Mouse (Mus musculus) urinary bladder, postnatal 14 days (tissue): Measurements from ENCODE around the gene Fkbp8.

ENCODE experiments used
- DNase-seq: peaks from one replicate; pipeline ENCODE4 v3.0.0; 2021; ENCODE audit warnings: low spot score

Fkbp8 gene

GRCm38 (mm10) chr8:70528182-70528797, 766 bp downstream of the Fkbp8 start:
- no peak for DNase-seq

- no peak for DNase-seq
These were observed 1.8 kb downstream of the Fkbp8 start for GRCm38 (mm10) chr8:70529299-70529698.

DNA sequence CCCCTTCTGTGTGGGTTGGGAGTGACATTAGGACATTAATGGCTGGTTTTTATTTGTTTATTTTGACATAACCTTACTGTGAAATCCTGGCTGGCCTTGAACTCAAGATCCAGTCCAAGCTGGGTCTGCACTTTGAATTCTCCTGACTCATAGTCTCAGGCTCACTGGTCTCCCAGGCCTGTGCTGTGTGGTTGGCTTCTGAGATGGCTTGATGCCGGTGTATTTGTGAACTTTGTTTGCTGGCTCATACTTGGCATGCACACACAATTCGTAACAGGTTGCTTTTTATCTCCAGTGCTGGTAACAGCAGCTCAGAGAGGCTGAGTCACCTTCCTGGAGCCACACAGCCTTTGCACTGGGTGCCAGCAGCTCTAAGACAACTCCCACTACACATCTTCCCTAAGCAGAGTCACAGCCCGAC, 2.2 kb downstream of the Fkbp8 start:
- no peak for DNase-seq

DNA sequence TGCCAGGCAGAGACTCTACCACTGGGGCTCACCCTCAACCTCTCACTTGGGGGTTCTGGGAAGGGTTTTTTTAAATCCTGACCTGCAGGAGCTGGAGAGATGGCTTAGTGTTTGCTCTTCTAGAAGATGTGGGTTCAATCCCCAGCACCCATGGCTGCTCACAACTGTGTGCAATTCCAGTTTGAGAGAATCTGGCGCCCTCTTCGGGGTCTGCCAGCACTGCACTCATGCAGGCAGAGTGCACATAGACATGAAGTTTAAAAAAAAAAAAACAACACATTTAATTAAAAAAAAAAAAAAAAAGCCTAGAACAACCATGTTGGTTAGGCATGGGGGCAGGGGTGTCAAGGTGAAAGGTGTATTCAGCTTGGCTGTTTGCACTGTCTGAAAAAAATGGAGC, 2.8 kb downstream of the Fkbp8 start:
- no peak for DNase-seq

DNA sequence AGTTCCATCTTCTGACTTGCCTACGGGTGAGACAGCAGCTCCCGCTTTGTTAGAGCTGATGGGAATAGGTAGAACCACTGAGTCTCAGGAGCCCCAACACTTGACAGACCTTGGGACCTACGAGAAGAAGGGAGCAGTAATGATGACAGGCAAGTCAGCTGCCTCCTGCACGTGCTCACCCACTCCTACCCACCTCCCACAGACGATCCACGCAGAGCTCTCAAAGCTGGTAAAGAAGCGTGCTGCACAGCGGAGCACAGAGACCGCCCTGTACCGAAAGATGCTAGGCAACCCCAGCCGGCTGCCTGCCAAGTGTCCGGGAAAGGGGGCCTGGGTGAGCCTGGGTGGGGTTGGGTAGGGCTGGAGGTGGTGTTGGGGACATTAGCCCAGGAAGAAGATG, 6.8 kb downstream of the Fkbp8 start:
- DNase-seq, result no peak

GRCm38 (mm10) chr8:70535221-70535620, 7.7 kb downstream of the Fkbp8 start:
- no peak for DNase-seq

DNA sequence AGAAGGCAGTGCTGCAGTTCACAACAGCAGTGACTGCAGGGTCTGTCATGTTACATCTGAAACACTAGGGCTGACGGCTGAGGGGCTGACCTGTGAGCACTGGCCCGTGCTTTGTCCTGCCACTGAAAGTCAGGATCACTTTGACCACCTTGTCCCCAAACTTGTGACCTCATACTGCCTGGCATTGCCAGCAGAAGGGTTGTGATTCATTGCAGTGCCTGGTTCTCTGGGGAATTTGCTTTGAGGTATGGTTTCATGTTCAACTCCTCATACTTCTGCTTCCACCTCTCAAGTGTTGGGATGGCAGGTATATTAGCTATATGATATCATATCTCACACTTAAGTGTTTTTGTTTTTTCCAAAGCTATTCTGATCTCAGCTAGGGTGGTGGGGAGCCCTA, 8.2 kb downstream of the Fkbp8 start:
- DNase-seq, result no peak

DNA sequence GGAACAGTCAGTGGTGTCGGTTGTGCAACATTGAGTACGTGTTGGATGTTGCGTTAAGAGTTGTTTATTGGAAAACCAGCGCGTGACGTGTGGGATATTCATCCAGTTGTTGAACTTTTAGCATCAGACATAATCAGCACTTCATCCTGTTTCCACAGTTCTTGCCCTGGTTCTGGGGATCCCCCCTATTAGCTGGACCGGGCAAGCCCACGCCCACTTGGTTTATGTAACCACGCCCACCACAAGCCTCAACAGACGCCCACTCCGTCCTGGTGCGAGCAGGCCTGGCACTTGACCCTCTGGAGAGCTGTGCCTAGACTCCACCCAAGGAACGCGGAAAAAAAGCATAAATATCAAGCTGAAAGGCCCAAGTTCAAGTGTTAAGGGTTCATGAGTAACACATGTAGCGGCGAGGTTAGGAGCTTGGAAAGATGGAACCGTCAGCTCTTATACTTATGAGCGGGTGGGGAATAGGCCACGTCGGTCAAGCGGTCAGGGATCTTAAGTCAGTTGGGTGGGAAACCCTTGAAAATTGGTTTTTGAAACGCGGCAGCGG, 10.6 kb downstream of the Fkbp8 start:
- peak; percentile 76 for DNase-seq

DNA sequence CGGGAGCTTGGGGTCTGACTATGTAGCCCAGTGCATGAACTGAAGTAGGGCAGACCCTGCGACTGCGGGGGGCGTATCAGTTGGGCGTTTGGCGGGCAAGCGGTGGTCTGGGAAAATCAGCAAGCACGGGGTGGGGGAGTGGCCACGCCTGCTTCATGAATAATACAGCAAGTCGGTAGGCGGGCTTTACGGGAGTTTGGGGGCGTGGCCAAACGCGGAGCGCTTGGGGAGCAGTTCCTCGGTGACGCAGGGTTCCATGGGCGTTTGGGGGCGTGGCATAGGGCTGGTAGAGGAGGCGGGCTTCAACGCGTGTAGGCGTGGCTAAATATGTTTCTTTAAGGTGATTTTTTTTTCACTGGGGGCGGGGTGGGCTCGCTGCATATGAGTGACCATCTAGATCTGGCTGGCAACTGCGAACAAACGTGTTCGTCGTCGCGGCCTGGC, 11.1 kb downstream of the Fkbp8 start:
- DNase-seq, result peak; percentile 100

DNA sequence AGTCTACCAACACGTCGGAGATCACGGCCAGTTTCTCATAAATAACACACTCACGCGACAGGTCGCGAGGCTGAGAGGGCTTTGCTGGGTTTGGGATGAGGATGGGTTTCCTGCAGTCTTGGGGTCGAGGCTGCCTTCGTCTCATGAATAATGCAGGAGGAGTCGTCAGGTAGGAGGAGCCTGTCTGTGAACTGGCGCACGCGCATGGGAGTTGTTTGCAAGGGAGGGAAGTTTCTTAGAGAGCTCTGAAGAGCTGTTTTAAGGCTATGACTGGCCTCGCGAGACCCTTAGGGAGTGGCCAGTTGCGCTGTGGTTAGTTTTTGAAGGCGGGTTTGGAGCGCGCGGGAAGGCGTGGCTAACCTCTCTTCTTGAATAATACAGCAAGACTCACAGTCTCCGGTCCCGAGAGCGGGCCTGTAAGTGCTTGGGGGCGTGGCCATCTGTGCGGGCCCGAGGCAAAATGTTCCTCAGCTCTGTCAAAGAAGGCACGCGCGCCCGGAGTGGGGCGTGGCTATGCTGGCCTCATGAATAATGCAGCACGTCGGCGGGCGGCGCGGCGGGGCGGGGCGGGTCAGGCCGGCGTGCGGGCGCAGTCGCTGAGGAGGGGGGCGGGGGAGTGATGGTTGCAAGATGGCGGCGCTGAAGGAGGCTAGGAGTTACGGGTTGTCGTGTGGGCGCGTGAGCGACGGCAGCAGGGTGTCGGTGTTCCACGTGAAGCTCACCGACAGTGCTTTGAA, 11.7 kb downstream of the Fkbp8 start, which contains the start of gene Ell:
Gene Ell (plus strand): TSS at position 381 of the 737 bp plus-strand sequence.
- peak; percentile 100 for DNase-seq

GRCm38 (mm10) chr8:70540013-70540506, 12.5 kb downstream of the Fkbp8 start:
- DNase-seq, result no peak

- DNase-seq, result peak; percentile 46
These were observed 13.1 kb downstream of the Fkbp8 start for GRCm38 (mm10) chr8:70540507-70541071.

DNA sequence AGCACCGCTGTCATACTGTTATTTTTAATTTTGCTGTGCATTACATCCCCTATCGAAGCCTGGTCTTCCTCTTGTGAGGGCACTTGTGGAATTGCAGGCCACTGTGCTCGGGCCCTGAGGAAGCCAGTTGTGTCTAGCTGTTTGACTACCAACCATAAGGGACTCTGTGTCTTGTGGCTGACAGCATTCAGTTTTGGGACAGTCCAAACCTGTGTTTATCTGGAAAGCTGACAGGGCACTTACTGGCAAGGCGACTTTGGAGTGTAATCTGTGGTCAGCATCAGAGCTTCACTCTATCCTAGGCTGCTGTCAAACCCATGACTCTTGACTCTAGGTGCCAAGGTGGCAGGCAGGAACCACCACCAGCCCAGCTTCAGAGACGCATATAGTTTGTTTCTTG, 13.6 kb downstream of the Fkbp8 start:
- DNase-seq, result no peak

DNA sequence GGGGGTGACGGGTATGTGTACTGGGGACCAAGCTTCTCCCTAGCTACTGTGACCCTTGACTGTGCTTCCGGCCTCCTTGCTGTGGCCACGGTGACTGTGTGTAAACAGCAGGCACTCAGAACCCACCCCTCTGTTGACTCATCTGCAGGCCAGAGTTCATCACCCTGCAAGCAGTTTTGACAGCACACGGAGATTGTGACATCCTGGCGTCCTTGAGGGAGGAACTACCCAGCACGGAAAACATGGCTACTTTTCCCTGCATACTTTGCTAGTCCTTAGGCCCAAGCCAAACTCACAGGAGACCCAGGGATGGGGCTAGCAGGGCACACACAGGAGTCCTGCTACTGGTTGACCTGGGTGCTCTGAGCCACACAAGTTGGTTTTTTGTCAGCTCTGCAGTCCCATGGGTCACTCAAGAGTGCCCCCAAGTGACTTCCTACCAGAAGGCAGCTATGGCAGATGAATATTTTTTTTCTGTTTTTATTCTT, 16.7 kb downstream of the Fkbp8 start:
- DNase-seq, result peak; percentile 67

- no peak for DNase-seq
These were observed 18.9 kb downstream of the Fkbp8 start for GRCm38 (mm10) chr8:70546412-70546811.

GRCm38 (mm10) chr8:70547762-70548161, 20.2 kb downstream of the Fkbp8 start:
- no peak for DNase-seq

- no peak for DNase-seq
These were observed 22.1 kb downstream of the Fkbp8 start for GRCm38 (mm10) chr8:70549412-70550184.

GRCm38 (mm10) chr8:70551558-70552161, 24.1 kb downstream of the Fkbp8 start:
- no peak for DNase-seq

DNA sequence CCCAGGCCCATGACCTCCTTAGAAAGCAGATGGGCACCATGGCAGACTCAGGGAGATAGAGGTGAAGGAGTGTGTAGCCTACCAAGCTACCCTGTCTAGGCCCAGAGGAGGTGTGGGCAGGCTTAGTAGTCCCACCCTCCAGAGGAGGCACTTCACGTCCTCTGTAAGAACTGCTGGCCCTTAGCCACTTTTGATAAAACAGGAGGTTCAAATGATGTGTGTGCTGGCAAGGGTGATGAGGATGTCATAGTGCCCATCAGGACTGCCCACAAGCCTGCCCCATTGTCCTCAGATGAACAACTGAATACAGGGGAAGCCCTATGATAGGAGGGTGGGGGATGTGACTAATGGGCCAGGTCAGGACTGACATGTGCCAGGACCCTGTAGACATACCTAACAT, 25.3 kb downstream of the Fkbp8 start:
- DNase-seq, result no peak

DNA sequence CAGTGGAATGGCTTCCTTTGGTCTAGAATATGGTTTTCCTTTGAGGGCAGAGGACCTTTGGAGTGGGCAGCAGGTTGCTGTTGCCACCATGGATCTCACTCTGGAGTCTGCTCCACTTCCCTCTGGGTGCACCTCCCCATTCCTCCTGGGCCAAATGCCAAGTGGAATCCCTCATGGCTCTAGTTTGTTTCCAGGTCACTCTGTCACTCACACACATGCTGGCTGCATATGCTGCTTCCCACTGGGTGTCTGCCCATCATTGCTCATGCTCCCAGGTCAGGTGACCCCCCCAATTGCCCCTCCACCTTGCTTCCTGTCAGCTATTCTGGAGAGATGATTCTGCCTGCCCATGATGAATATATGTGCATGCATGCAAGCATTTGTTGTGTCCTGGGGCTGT, 26.2 kb downstream of the Fkbp8 start:
- peak; percentile 44 for DNase-seq

GRCm38 (mm10) chr8:70555079-70555747, 27.7 kb downstream of the Fkbp8 start:
- DNase-seq, result no peak
